Mouse (Mus musculus) lung, adult 2 months (tissue): Measurements from ENCODE around the gene Mrtfb.

ENCODE experiments used
- CTCF ChIP-seq: fragments of 200-500 bp; IDR thresholded peaks from 2 replicates; pipeline ENCODE4 v1.5.1; 2011; ENCODE audit warnings: mild to moderate bottlenecking, low read length, control low read depth; ENCODE audit not compliant: insufficient read depth
- POLR2A ChIP-seq: fragments of 200-500 bp; IDR thresholded peaks from 2 replicates; pipeline ENCODE4 v1.6.1; 2011; ENCODE audit warnings: low read depth, mild to moderate bottlenecking, control low read depth, low read length, borderline replicate concordance; ENCODE audit errors: extremely low read depth

DNA sequence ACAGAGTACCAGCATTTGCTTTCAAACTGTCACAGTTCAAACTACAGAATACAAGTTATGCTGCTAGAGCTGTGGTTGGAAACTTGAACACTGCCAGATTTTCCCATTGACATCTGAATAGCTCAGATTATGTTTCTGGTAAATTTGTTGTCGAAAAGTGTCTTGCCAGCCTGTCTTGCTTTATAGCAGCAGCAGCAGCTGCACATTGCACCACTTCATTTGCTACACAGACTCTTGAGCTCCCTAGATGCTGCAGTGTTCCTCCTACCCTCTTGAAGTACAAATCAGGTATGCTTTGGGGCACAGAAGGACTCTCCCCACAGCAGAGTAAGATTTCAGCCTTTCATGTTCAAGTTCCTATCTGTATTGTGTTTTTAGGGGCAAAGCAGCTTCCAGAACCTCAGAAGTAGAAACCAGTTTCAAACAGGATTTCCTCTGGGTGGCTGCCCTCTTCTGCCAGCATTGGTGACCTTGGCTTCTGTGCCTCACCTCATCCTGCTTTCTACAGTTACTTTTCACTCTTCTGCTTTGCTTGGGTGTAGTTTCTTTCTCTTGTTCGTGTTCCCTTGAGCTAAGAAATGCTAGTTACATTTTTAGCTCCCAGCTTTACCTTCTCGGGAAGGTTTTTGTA lies 49.9 kb downstream of the Mrtfb start:
- TF ChIP-seq CTCF (no peak), POLR2A (no peak)
